Mouse (Mus musculus) ES-Bruce4 (cell line): Measurements from ENCODE around the gene Tmem189.

Experiments
- CTCF ChIP-seq: IDR thresholded peaks from one replicate; pipeline ENCODE4 v1.8.1; 2011; ENCODE audit warnings: low read depth, low read length
- POLR2A ChIP-seq: IDR thresholded peaks from one replicate; pipeline ENCODE4 v1.8.1; 2011; ENCODE audit warnings: low read length; ENCODE audit not compliant: insufficient read depth

- TF ChIP-seq CTCF: no peak
- TF ChIP-seq POLR2A: no peak
These were observed 24.7 kb upstream of the Tmem189 start for GRCm38 (mm10) chr2:167714298-167714697.
